Mouse (Mus musculus): ENCODE data around the gene Cab39. TPM values are rescaled to one million over a fixed set of nuclear protein-coding genes. Genes with fewer than 3 reads are reported as not detected.

Cab39 gene
- polyA plus RNA-seq, 1 experiment, result 72.7 TPM

DNA sequence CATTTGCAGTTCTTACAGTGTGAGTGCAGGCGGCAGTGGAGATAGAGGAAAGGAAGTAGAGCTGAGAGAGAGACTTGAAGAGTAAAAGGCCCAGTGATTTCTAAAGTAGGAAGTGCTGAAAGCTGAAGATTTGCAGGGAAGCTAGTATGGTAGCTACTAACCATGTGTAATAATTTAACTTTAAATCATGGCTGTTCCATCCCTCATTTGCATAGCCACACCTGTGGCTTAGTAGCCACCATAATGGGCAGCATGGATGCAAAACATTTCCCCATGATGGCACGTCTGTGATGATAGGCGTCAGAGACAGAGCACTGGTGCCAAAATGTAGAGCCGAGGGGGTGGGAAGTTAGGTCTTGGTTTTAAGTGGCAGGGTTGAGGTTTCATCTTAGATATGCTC lies 47.2 kb downstream of the Cab39 start:
- Histone ChIP-seq H3K4me1 (ENCODE audit: control insufficient read depth, insufficient read depth, low read length) (peaks cover 4% of the 10 kb centered on the region), H3K27ac (ENCODE audit: insufficient read depth, low read length) (no peak overlapping the region), H3K4me3 (ENCODE audit: insufficient read depth, low read length) (no peak overlapping the region)
- TF ChIP-seq POLR2A (IDR thresholded peaks at IDR 0.05; ENCODE audit: low read depth, low read length) (no peak), CTCF (IDR thresholded peaks at IDR 0.05; ENCODE audit: borderline replicate concordance, insufficient read depth, low read length) (no peak)

DNA sequence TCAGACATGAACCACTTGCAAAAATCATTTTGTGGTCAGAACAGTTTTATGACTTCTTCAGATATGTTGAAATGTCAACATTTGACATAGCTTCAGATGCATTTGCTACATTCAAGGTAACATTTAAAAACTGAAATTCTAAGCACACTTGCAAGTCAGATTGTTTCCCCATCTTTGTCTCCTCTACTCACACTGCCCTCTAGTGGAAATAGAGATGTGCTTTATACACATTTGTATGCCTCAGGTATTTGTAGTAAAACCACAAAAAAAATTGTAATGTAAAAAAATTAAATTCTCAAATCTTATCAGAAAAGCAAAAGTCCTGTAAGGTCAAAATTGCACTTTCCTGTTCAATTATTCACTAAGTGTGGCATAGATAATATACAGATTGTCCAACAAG lies 49.0 kb downstream of the Cab39 start:
- Histone ChIP-seq H3K27ac (ENCODE audit: insufficient read depth, low read length) (no peak overlapping the region), H3K4me1 (ENCODE audit: control insufficient read depth, insufficient read depth, low read length) (peaks cover 4% of the 10 kb centered on the region), H3K4me3 (ENCODE audit: insufficient read depth, low read length) (no peak overlapping the region)
- no peak for TF ChIP-seq POLR2A (IDR thresholded peaks at IDR 0.05; ENCODE audit: low read depth, low read length)

DNA sequence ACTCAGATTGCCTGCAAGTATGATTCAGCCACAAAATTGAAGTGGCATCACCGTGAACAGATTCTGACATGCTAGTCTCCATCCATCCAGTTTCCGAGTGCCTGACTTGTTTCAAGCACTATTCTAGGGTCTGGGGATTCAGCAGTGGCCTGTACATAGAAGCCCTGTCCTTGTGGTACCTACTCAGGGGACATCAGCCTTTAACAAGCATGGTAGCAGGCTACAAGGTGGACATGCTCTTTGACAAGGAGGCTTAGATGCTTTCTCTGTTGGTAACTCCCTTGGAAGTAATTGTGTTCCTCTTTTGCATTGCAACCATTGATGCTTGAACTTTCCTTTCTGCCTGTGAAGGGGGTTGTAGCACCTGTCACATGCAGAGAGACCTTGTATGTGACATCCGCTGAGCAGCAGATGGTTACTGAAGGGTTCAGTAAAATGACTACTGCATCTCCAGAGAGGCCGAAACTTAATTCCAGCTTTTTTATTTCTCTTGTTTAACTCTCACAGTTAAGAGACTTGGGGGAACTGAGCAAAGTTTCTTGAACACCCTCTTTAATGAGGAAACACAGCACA lies 50.1 kb downstream of the Cab39 start:
- no peaks in the 10 kb centered on the region for H3K4me1 ChIP-seq (ENCODE audit: control insufficient read depth, insufficient read depth, low read length)
- no peak overlapping the region for H3K27ac ChIP-seq (ENCODE audit: insufficient read depth, low read length)
- no peak overlapping the region for H3K4me3 ChIP-seq (ENCODE audit: insufficient read depth, low read length)
- no peak for TF ChIP-seq CTCF (IDR thresholded peaks at IDR 0.05; ENCODE audit: borderline replicate concordance, insufficient read depth, low read length)
- no peak for TF ChIP-seq POLR2A (IDR thresholded peaks at IDR 0.05; ENCODE audit: low read depth, low read length)

- TF ChIP-seq POLR2A (IDR thresholded peaks at IDR 0.05; ENCODE audit: low read depth, low read length) (no peak), CTCF (IDR thresholded peaks at IDR 0.05; ENCODE audit: borderline replicate concordance, insufficient read depth, low read length) (no peak)
- Histone ChIP-seq H3K4me3 (ENCODE audit: insufficient read depth, low read length) (no peak overlapping the region), H3K4me1 (ENCODE audit: control insufficient read depth, insufficient read depth, low read length) (no peaks in the 10 kb centered on the region), H3K27ac (ENCODE audit: insufficient read depth, low read length) (no peak overlapping the region)
These were observed 51.7 kb downstream of the Cab39 start for GRCm38 (mm10) chr1:85844981-85845380.

DNA sequence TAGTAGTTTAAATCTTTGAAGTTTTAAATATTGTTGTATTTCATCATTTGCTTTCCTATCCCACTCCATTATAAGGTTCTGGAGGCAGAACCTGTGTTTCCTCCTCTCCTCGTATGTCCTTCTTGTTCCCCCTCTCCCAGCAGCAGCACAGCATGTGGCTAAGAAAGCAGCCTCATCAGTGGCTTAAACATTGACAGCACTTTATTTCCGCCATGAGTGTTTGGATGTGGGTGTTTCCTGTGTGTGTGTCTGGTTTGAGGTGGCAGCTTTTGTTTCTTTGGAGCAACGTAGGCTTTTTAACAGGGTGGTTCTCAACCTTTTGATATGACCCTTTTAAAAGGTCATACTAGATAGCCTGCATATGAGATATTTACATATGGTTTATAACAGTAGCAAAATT lies 52.2 kb downstream of the Cab39 start:
- no peak for TF ChIP-seq POLR2A (IDR thresholded peaks at IDR 0.05; ENCODE audit: low read depth, low read length)
- no peak for TF ChIP-seq CTCF (IDR thresholded peaks at IDR 0.05; ENCODE audit: borderline replicate concordance, insufficient read depth, low read length)
- H3K27ac ChIP-seq (ENCODE audit: insufficient read depth, low read length), result no peak overlapping the region
- H3K4me3 ChIP-seq (ENCODE audit: insufficient read depth, low read length), result no peak overlapping the region
- H3K4me1 ChIP-seq (ENCODE audit: control insufficient read depth, insufficient read depth, low read length), result no peaks in the 10 kb centered on the region

DNA sequence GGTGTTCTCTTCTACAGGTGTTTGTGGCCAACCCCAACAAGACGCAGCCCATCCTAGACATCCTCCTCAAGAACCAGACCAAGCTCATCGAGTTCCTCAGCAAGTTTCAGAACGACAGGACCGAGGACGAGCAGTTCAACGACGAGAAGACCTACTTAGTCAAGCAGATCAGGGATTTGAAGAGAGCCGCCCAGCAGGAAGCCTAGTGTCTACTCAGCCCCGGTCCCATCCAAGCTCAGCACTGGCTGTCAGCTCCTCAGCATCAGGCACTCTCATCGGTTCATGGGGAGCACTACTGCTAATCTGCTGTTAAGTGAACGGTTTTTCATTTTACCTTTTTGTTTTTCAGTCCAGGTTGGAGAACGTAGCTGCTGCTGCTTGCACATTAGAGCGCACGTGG lies 55.8 kb downstream of the Cab39 start:
- TF ChIP-seq POLR2A (IDR thresholded peaks at IDR 0.05; ENCODE audit: low read depth, low read length) (no peak), CTCF (IDR thresholded peaks at IDR 0.05; ENCODE audit: borderline replicate concordance, insufficient read depth, low read length) (no peak)
- Histone ChIP-seq H3K27ac (ENCODE audit: insufficient read depth, low read length) (no peak overlapping the region), H3K4me1 (ENCODE audit: control insufficient read depth, insufficient read depth, low read length) (no peaks in the 10 kb centered on the region)

GRCm38 (mm10) chr1:85850851-85851250 lies 57.6 kb downstream of the Cab39 start:
- TF ChIP-seq CTCF (IDR thresholded peaks at IDR 0.05; ENCODE audit: borderline replicate concordance, insufficient read depth, low read length) (no peak), POLR2A (IDR thresholded peaks at IDR 0.05; ENCODE audit: low read depth, low read length) (no peak)
- Histone ChIP-seq H3K27ac (ENCODE audit: insufficient read depth, low read length) (no peak overlapping the region), H3K4me1 (ENCODE audit: control insufficient read depth, insufficient read depth, low read length) (no peaks in the 10 kb centered on the region), H3K4me3 (ENCODE audit: insufficient read depth, low read length) (no peak overlapping the region)

More for the DNA sequence above, 55.8 kb downstream of the Cab39 start:
- H3K4me3 ChIP-seq (ENCODE audit: insufficient read depth, low read length), result no peak overlapping the region

DNA sequence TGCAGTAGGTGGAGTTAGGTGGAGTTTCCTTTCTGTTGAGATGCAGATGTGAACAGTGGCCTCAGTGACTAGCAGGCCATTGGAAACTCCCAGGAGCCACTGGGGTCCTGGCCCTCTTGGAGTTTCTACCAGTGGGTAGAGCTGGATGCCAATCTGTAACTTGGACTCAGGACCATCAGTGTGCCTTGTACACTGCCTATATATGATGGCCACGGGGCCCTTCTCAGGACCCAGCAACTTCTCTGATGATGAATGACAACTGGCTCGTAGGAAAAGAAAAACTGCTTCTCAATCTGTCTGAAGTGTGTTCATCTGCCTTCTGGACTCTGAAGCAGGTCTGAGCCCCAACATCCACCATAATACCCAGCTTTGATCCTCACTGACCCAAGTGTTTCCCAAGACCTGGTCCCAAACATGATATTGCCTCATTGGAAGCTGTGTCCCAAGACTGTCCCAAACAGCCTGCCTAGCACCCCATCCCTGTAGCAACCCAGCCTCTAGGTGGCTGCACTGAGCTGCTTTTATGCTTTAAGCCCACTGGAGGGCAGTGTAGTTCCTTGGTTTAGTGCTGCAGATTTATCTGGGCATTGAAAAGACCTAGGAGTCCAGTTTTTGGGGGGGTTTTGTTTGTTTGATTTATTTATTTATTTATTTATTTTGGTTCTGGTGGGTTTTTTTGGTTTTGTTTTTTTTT lies 59.9 kb downstream of the Cab39 start:
- Histone ChIP-seq H3K4me3 (ENCODE audit: insufficient read depth, low read length) (no peak overlapping the region), H3K27ac (ENCODE audit: insufficient read depth, low read length) (no peak overlapping the region), H3K4me1 (ENCODE audit: control insufficient read depth, insufficient read depth, low read length) (no peaks in the 10 kb centered on the region)
- TF ChIP-seq CTCF (IDR thresholded peaks at IDR 0.05; ENCODE audit: borderline replicate concordance, insufficient read depth, low read length) (peak; percentile 91), POLR2A (IDR thresholded peaks at IDR 0.05; ENCODE audit: low read depth, low read length) (no peak)

GRCm38 (mm10) chr1:85853865-85854264 lies 60.6 kb downstream of the Cab39 start:
- TF ChIP-seq CTCF (IDR thresholded peaks at IDR 0.05; ENCODE audit: borderline replicate concordance, insufficient read depth, low read length) (no peak), POLR2A (IDR thresholded peaks at IDR 0.05; ENCODE audit: low read depth, low read length) (no peak)
- no peaks in the 10 kb centered on the region for H3K4me1 ChIP-seq (ENCODE audit: control insufficient read depth, insufficient read depth, low read length)
- no peak overlapping the region for H3K4me3 ChIP-seq (ENCODE audit: insufficient read depth, low read length)
- H3K27ac ChIP-seq (ENCODE audit: insufficient read depth, low read length), result no peak overlapping the region

DNA sequence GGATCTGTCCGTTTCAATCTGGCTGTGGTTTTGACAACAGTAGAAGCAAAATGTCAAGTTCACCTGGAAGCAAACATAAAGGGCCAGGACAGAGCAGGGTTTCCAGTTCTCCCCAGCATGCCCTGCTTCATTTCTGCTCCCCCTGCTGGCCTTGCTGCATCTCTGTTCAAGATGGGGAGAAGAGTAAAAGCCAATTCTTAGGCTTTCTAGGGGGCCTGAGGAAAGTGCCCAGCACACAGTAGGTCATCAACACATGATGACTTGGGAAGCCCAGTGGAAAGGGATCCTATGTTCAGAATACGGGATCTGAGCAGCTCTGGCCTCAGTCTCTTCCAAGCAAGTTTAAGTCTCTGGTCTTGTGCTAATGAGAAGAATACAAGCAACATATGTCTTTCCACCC lies 61.2 kb downstream of the Cab39 start:
- Histone ChIP-seq H3K27ac (ENCODE audit: insufficient read depth, low read length) (no peak overlapping the region), H3K4me3 (ENCODE audit: insufficient read depth, low read length) (no peak overlapping the region), H3K4me1 (ENCODE audit: control insufficient read depth, insufficient read depth, low read length) (no peaks in the 10 kb centered on the region)
- no peak for TF ChIP-seq POLR2A (IDR thresholded peaks at IDR 0.05; ENCODE audit: low read depth, low read length)
- TF ChIP-seq CTCF (IDR thresholded peaks at IDR 0.05; ENCODE audit: borderline replicate concordance, insufficient read depth, low read length), result no peak
